Mouse (Mus musculus): ENCODE results near the gene Rundc3a.

Rundc3a gene

GRCm38 (mm10) chr11:102392441-102393237 is 564 bp upstream of the Rundc3a start:
- DNase-seq (ENCODE audit: low read depth, low spot score): no peak

GRCm38 (mm10) chr11:102393719-102394420 is 667 bp downstream of the Rundc3a start:
- no peak for DNase-seq (ENCODE audit: low read depth, low spot score)

DNA sequence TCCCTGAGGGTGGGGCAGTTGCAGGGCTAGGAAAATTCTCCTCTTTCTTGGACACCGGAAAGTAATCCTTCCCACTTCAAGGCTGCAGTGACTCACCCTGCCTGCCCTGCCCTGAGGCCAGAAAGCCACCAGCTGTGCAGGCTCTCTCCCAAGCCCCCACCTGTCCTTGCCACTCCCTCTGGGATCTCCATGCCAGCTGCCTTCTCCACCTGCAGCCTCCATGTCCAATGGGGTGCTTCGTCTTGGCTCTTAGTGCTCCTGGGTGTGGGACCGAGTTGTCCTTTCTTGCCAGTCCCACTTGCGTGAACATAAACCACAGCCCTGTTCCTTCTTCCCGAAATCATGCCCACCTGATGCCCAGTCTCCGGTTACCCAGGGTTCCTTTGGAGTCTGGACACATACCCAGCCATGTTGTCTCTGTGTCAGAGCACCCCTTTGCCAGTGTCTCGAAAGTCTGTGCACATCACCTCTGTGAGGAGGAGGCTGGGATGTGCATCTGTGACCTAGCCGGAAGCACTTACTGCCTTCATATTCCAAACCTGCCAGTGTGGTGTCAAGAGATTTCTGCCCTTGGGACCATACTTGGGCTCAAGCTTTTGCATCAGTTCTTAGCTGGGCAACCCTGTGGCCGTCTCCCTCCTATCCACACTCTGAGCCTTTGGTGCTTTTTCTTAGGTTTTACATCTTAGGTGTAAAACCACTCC is 1.4 kb downstream of the Rundc3a start:
- DNase-seq (ENCODE audit: low read depth, low spot score): no peak

GRCm38 (mm10) chr11:102395250-102395649 is 2.0 kb downstream of the Rundc3a start:
- no peak for DNase-seq (ENCODE audit: low read depth, low spot score)

GRCm38 (mm10) chr11:102396263-102396662 is 3.1 kb downstream of the Rundc3a start:
- no peak for DNase-seq (ENCODE audit: low read depth, low spot score)

GRCm38 (mm10) chr11:102396671-102397141 is 3.5 kb downstream of the Rundc3a start:
- no peak for DNase-seq (ENCODE audit: low read depth, low spot score)

DNA sequence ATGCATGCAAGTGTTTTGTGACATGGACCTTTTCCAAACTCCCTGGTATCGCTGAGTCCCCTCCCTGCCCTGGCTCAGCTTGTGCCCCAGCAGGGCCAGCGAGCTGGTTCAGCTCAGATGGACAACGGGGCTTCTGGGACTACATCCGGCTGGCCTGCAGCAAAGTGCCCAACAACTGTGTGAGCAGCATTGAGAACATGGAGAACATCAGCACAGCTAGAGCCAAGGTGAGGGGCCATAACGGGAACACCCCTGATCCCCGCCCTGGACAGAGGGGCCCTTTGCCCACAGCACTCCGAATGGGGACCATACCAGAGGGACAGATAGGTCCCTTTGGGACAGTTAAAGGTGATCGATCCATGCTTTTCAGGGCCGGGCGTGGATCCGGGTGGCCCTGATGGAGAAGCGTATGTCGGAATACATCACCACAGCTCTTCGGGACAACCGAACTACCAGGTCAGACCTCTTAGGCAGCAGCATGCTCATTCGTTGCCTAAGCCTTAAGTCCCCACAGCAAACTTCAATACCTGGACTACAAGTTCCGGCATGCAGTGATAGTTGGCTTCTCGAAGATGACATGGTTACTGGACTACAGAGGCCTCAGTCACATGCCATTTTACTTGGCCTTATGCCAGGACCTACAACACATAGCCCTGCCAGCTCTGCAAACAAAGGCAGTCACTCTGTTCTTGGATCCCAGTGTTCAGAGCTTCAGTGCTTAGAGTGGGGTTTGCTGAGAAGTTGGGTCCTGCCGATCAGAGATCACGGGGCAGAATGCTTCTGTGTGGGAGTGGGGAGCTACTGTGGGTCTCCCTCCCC is 5.0 kb downstream of the Rundc3a start:
- DNase-seq (ENCODE audit: low read depth, low spot score): no peak

GRCm38 (mm10) chr11:102399107-102399506 is 5.9 kb downstream of the Rundc3a start:
- DNase-seq (ENCODE audit: low read depth, low spot score): no peak

DNA sequence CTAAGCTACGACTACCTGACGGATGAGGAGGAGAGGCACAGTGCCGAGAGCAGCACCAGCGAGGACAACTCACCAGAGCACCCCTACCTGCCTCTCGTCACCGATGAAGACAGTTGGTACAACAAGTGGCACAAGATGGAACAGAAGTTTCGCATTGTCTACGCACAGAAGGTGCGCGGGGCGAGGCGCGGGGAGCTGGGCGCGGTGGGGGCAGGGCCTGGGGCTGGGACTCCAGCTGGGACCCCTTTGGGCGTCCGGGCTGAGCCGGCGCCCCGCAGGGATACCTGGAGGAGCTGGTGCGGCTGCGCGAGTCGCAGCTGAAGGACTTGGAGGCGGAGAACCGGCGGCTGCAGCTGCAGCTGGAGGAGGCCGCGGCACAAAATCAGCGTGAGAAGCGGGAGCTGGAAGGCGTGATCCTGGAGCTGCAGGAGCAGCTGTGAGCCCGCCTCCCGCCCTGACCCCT is 6.4 kb downstream of the Rundc3a start:
- no peak for DNase-seq (ENCODE audit: low read depth, low spot score)

- no peak for DNase-seq (ENCODE audit: low read depth, low spot score)
Observed at GRCm38 (mm10) chr11:102400513-102401084, 7.4 kb downstream of the Rundc3a start.

DNA sequence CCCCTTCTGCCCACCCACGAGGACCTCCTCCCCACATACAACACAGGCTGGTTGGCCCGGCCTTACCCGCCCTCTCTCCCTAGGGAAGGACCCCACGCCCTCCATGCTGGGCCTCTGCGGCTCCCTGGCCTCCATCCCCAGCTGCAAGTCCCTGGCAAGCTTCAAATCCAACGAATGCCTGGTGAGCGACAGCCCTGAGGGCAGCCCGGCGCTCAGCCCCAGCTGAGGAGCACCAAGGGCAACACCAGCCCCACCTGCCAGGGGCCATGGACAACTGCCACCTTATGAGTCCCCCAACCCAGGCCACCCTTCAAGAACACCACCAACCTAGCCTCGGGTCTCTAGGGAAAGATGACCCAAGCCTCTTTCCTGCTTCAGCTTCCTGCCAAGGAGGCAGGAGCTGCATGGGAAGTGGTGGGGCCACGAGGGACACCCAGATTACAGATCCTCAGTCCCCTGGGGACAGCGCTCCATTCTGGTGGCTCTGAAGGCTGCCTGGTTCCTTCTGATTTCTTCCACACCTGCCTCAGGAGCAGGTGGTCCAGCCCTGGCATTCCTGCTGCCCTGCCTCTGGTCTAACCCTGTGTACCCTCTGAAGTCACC is 8.8 kb downstream of the Rundc3a start:
- DNase-seq (ENCODE audit: low read depth, low spot score): no peak

GRCm38 (mm10) chr11:102403657-102404056 is 10.5 kb downstream of the Rundc3a start:
- no peak for DNase-seq (ENCODE audit: low read depth, low spot score)

- no peak for DNase-seq (ENCODE audit: low read depth, low spot score)
Observed at GRCm38 (mm10) chr11:102404161-102405010, 11.2 kb downstream of the Rundc3a start.

- DNase-seq (ENCODE audit: low read depth, low spot score): no peak
Observed at GRCm38 (mm10) chr11:102405544-102406285, 12.5 kb downstream of the Rundc3a start.

DNA sequence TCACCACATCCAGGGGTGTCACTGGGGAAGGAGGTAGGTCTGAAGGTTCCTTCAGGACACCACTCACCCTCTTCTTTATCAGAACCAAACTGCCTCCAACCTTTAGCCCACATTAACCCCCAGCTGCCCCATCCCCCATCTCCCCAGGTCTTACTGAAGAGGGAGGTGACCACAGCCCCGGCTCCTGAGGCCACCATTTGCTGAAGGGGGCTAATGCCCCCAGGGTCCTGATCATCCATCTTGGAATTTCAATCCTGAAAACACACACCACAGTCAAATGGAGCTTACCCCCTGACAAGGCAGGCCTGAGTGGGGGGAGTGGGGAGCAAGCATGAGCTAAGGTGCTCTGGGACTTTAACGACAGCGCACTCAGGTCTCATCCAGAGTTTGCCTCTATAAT is 13.2 kb downstream of the Rundc3a start:
- no peak for DNase-seq (ENCODE audit: low read depth, low spot score)

DNA sequence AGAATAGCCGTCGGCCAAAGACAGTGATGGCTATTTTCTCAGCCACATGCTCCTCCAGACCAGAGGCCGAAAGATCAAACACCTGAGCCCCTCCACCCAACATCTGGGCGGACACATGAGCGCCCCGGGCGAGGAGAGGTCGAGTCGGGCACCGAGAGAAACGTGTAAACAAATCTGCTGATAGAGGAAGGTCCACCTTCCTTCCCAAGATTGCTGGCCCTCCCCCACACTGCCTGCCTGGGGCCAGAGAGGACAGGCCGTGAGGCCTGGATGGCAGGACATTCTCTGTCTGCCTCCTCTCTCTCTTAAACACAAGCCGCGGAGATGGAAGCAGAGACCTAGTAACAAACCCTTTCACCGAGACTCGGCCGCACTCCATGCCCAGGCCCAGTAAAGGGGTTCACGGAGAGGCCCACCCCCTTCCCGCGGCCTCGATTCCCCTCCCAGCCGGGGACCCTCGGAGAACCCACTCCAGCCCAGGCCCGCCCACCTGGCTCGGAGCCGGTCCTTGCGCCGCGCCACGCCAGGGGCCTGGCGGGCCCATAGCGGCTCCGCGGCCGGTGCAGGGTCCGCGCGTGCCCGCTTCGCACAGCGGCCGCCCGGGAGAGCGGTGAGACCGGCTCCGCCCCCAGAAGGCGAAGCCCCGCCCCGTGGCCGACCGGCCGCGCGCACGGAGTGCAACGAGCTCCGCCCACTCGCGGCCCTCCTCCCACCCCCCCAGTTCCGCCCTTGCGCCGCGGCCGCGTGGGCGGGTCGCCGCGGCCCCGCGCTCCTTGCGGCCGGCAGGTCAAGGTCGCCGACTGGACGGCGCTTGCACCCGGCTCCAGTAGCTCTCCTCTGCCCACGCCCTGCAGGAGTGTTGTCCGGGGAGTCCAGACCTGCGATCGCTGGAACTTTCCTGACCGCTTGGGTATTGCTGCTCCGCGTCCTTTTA is 14.0 kb downstream of the Rundc3a start:
- peak; percentile 85 for DNase-seq (ENCODE audit: low read depth, low spot score)

DNA sequence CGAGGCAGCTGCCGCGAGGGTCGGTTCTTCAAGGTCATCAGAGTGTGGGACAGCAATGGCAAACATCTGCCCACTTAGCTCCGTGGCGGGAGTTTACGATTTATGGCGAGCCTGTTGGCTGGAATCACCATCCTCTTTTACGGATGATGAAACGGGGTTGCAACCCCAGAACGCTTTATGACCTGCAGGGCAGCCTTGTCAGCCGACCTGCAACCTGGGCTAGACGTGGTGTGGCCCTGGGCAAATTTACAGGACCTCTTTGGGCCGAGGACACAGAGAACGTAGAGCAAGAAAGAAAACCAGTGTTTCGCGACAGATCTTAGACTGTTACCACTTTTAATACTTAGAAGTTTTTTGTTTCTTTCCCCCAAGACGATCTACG is 14.6 kb downstream of the Rundc3a start, which contains the start of gene Slc25a39:
TSS of gene Slc25a39 (minus strand) at position 113 of the 382 bp plus-strand sequence.
- DNase-seq (ENCODE audit: low read depth, low spot score): no peak

Data from WW6 (cell line).